Mouse (Mus musculus): ENCODE data around the gene Hif1an. TPM values are rescaled to one million over a fixed set of nuclear protein-coding genes. Genes with fewer than 3 reads are reported as not detected.

The Hif1an gene
- polyA plus RNA-seq, 1 experiment from 2014 or later = 6.8 TPM

DNA sequence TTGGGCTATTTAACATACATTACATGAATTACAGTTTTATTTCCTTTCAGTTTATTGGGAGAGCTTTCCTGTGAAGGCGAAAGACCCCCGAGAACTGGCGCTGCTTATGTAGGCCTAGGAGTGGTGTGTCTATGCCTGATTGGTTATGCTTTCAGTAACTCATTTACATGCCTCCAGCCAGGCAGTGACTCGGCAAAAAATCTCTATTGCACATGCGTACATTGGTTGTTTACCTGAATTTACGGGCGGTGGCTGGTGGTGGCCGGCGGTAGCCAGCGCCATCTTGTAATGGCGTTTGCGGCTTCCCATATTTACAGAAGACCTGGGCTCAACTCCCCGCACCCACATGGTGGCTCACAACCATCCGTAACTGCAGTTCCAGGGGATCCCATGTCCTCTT is 31.5 kb downstream of the Hif1an start:
- Histone ChIP-seq H3K27me3 (ENCODE audit: insufficient read depth, low read length) (no peaks in the 10 kb centered on the region), H3K9me3 (ENCODE audit: low read length) (no peaks in the 10 kb centered on the region), H3K27ac (ENCODE audit: low read depth) (no peak overlapping the region), H3K36me3 (replicated peaks; ENCODE audit: insufficient read depth, low read length) (no peaks in the 10 kb centered on the region), H3K4me3 (ENCODE audit: low read depth, low read length) (no peak overlapping the region), H3K4me1 (ENCODE audit: insufficient read depth) (no peaks in the 10 kb centered on the region), H3K4me2 (ENCODE audit: low read depth, low read length) (no peak overlapping the region), H3K9ac (replicated peaks) (no peak overlapping the region)
- 87% methylated on average over 14 of the region's 14 CpGs for WGBS (ENCODE audit: insufficient replicate concordance)
- TF ChIP-seq CTCF (IDR thresholded peaks at IDR 0.05; ENCODE audit: low read depth) (no peak), EP300 (IDR thresholded peaks at IDR 0.05; ENCODE audit: low read depth) (no peak)
- DNase-seq (no peak), ATAC-seq (no peak)

GRCm38 (mm10) chr19:44618166-44618565 is 55.5 kb downstream of the Hif1an start:
- no peaks in the 10 kb centered on the region for H3K9me3 ChIP-seq (ENCODE audit: low read length)
- no peaks in the 10 kb centered on the region for H3K36me3 ChIP-seq (replicated peaks; ENCODE audit: insufficient read depth, low read length)
- no peak overlapping the region for H3K27ac ChIP-seq (ENCODE audit: low read depth)
- no peak overlapping the region for H3K4me3 ChIP-seq (ENCODE audit: low read depth, low read length)
- 0 out of 2 replicates have a peak, but pooled peaks cover 6% of the 10 kb centered on the region for H3K27me3 ChIP-seq (ENCODE audit: insufficient read depth, low read length)
- no peaks in the 10 kb centered on the region for H3K4me1 ChIP-seq (ENCODE audit: insufficient read depth)
- 51% methylated on average over 7 of the region's 7 CpGs for WGBS (ENCODE audit: insufficient replicate concordance)
- DNase-seq (no peak), ATAC-seq (no peak)
- H3K9ac ChIP-seq (replicated peaks) = no peak overlapping the region
- TF ChIP-seq CTCF (IDR thresholded peaks at IDR 0.05; ENCODE audit: low read depth) (no peak), EP300 (IDR thresholded peaks at IDR 0.05; ENCODE audit: low read depth) (no peak)
- H3K4me2 ChIP-seq (ENCODE audit: low read depth, low read length) = no peak overlapping the region

Other genes starting within 250 kb of the Hif1an start
- not detected in 2 replicates for gene Scd4, start 229.8 kb upstream of the Hif1an start, polyA plus RNA-seq (2015; fragmentation: Nextera tagmentation; extraction: Ambion mirVana)
- 2.3 and 2.8 TPM in 2 replicates for gene Scd1, start 155.0 kb upstream of the Hif1an start, polyA plus RNA-seq (2015; fragmentation: Nextera tagmentation; extraction: Ambion mirVana)
- not detected in 2 replicates for gene Wnt8b, start 69.4 kb upstream of the Hif1an start, polyA plus RNA-seq (2015; fragmentation: Nextera tagmentation; extraction: Ambion mirVana)
- gene Sec31b, start 17.0 kb upstream of the Hif1an start, polyA plus RNA-seq (2015; fragmentation: Nextera tagmentation; extraction: Ambion mirVana) = 0.54 and 0.57 TPM in 2 replicates
- not detected in 2 replicates for gene Gm20538, start 10.0 kb upstream of the Hif1an start, polyA plus RNA-seq (2015; fragmentation: Nextera tagmentation; extraction: Ambion mirVana)
- 394 and 410 TPM in 2 replicates for gene Ndufb8, start 7.4 kb upstream of the Hif1an start, polyA plus RNA-seq (2015; fragmentation: Nextera tagmentation; extraction: Ambion mirVana)
- not detected in 2 replicates for gene Pax2, start 193.2 kb downstream of the Hif1an start, polyA plus RNA-seq (2015; fragmentation: Nextera tagmentation; extraction: Ambion mirVana)